Mouse (Mus musculus): Measurements from ENCODE around the gene Uqcr10.

GRCm38 (mm10) chr11:4746733-4747132 is 42.6 kb upstream of the Uqcr10 start, which contains the start of gene Cabp7:
- TF ChIP-seq CTCF (IDR thresholded peaks at IDR 0.05; ENCODE audit: low read depth, low read length), result no peak
- no peak for TF ChIP-seq POLR2A (IDR thresholded peaks at IDR 0.05; ENCODE audit: borderline replicate concordance, low read depth, low read length)
